Mouse (Mus musculus): Measurements from ENCODE around the gene Dock1.

Dock1 gene

GRCm38 (mm10) chr7:134670312-134671002 is at the start of gene Dock1:
Gene Dock1, plus strand, starts transcription at chr7:134670654.
- peak; percentile 91 for DNase-seq

GRCm38 (mm10) chr7:134627906-134628305 is 42.5 kb upstream of the Dock1 start:
- no peak for DNase-seq

- no peak for DNase-seq
Measured at GRCm38 (mm10) chr7:134650246-134650830, 20.1 kb upstream of the Dock1 start.

- no peak for DNase-seq
Measured at GRCm38 (mm10) chr7:134651071-134651470, 19.4 kb upstream of the Dock1 start.

- DNase-seq: no peak
Measured at GRCm38 (mm10) chr7:134663241-134663640, 7.2 kb upstream of the Dock1 start.

GRCm38 (mm10) chr7:134665642-134666282 is 4.7 kb upstream of the Dock1 start:
- DNase-seq: no peak

GRCm38 (mm10) chr7:134667271-134667702 is 3.2 kb upstream of the Dock1 start:
- no peak for DNase-seq

GRCm38 (mm10) chr7:134669474-134670311 is 761 bp upstream of the Dock1 start:
- no peak for DNase-seq

GRCm38 (mm10) chr7:134671003-134671461 is 578 bp downstream of the Dock1 start:
- DNase-seq: peak; percentile 72

- DNase-seq: peak; percentile 35
Measured at GRCm38 (mm10) chr7:134671467-134671901, 1.0 kb downstream of the Dock1 start.

- DNase-seq: no peak
Measured at GRCm38 (mm10) chr7:134673135-134673534, 2.7 kb downstream of the Dock1 start.

- peak; percentile 62 for DNase-seq
Measured at GRCm38 (mm10) chr7:134673952-134674351, 3.5 kb downstream of the Dock1 start.

- no peak for DNase-seq
Measured at GRCm38 (mm10) chr7:134677852-134678251, 7.4 kb downstream of the Dock1 start.

GRCm38 (mm10) chr7:134679314-134680158 is 9.1 kb downstream of the Dock1 start:
- DNase-seq: no peak

GRCm38 (mm10) chr7:134680161-134680560 is 9.7 kb downstream of the Dock1 start:
- DNase-seq: no peak

GRCm38 (mm10) chr7:134681729-134682527 is 11.5 kb downstream of the Dock1 start:
- no peak for DNase-seq

- DNase-seq: no peak
Measured at GRCm38 (mm10) chr7:134688332-134688731, 17.9 kb downstream of the Dock1 start.

- no peak for DNase-seq
Measured at GRCm38 (mm10) chr7:134690118-134690517, 19.7 kb downstream of the Dock1 start.

GRCm38 (mm10) chr7:134690806-134691205 is 20.4 kb downstream of the Dock1 start:
- DNase-seq: no peak

GRCm38 (mm10) chr7:134693325-134693724 is 22.9 kb downstream of the Dock1 start:
- DNase-seq: no peak

GRCm38 (mm10) chr7:134695431-134695830 is 25.0 kb downstream of the Dock1 start:
- DNase-seq: no peak

All from lung, postnatal 10 days (tissue).